Mouse (Mus musculus): ENCODE results near the gene Trpc2. TPM values are rescaled to one million over a fixed set of nuclear protein-coding genes. Genes with fewer than 3 reads are reported as not detected.
"Not testable (repeated sequence)": the region's sequence is repeated elsewhere in the genome, so short reads cannot be mapped to it uniquely, and the experiment has no call there.

Trpc2 gene
- total RNA-seq (2021) = under 1 TPM in 1 of 2 experiments, not detected in 1; 0.91 TPM
- long read RNA-seq, experiment 1, partial matches to known transcripts = 1 of 1 reads
- long read RNA-seq, experiment 1, other reads (novel, unspliced or antisense) = 0 of 1 reads
- long read RNA-seq, experiment 2, partial matches to known transcripts = 1 of 1 reads
- long read RNA-seq, experiment 2, other reads (novel, unspliced or antisense) = 0 of 1 reads

DNA sequence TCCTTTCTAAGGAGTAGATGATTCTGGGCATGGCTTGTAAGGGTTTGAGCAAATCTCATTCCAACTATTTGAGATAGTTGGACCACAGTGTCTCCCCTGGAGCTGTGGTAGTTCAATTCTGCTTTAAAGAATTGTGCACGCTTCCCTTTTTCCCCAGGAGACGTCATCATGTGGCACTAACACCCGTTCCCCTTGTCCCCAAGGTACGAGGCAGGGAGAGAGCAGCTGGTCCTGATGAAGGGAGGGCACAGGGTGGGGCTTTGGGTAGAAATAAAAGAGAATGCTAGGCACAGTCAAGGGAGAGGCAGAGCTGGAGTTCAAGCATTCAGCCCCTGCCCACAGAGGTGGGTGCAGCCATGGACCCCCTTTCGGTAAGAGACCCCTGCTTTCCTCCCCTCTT lies at the start of gene Trpc2:
Gene Trpc2 (plus strand): TSS at position 301 of the 400 bp plus-strand sequence.
- Histone ChIP-seq H3K27ac (no peak within 1 kb of the TSS), H3K4me3 (no peak within 1 kb of the TSS)
- intact Hi-C loops (cut with DNase I) = no loop called here
- no peak for TF ChIP-seq CTCF (IDR thresholded peaks at IDR 0.05)
- no peak for DNase-seq (ENCODE audit: extremely low spot score in 1 of 2, low spot score in 2 of 2)

DNA sequence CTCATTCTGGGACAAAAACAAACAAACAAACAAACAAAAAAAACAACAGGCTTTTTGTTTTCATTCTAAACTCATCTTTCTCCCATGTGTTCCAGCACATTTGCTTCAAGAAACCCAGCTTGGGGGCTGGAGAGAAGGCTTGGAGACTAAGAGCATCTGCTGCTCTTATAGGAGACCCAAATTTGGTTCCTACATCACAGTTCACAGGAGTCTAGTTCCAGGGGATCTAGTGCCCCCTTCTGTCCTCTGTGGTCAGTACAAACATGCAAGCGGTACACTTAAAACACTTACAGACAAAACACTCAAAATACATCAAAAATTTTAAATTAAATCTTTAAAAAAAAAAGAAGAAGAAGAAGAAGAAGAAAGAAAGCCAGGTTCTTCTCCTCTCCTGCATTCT lies 48.0 kb upstream of the Trpc2 start:
- H3K27ac ChIP-seq = no peak overlapping the region
- no peak for DNase-seq (ENCODE audit: extremely low spot score in 1 of 2, low spot score in 2 of 2)
- no peak overlapping the region for H3K4me3 ChIP-seq
- peak; percentile 36 for TF ChIP-seq CTCF (IDR thresholded peaks at IDR 0.05)
- intact Hi-C loops (cut with DNase I) = no loop called here

DNA sequence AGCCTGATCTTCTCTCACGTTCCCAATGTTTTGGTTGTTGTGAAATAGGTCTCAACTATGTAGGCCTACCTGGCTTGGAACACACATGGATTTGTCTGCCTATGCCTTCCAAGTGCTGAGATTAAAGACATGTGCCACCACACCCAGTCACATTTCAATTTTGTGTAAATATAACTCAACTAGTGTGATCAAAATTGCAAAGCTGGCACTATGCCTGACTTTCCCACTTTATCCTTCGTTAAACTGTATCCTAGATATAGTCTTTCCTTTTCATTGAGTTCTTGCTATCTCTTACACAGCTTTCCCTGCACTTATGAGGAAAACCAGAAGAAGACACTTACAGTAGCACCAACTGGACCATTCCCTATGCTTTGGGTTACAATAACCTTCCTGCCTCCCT lies 47.4 kb upstream of the Trpc2 start:
- TF ChIP-seq CTCF (IDR thresholded peaks at IDR 0.05) = no peak
- Histone ChIP-seq H3K27ac (no peak overlapping the region), H3K4me3 (no peak overlapping the region)
- DNase-seq (ENCODE audit: extremely low spot score in 1 of 2, low spot score in 2 of 2) = no peak
- intact Hi-C loops (cut with DNase I) = no loop called here

DNA sequence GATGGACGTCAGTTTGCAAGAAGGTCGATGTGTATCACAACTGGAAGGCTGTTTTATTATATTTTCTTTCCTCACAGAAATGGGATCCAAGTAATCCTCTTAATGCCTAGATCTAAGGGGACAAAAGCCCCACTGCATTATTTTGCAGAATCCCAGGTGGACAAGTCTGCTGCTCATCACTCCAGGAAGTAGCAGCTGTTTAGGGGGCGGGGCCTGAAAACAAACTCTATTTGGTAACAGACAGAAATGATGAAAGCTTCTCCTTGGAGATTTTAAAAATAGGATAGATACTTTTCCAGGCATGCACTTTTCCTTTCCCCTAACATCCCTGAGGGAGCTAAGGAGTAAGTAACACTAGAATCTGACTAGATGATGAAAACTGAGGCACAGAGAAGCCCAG lies 45.6 kb upstream of the Trpc2 start:
- peak overlapping the region; percentile 12 for H3K27ac ChIP-seq
- no peak for TF ChIP-seq CTCF (IDR thresholded peaks at IDR 0.05)
- intact Hi-C loops (cut with DNase I) = no loop called here
- DNase-seq (ENCODE audit: extremely low spot score in 1 of 2, low spot score in 2 of 2) = no peak
- H3K4me3 ChIP-seq = no peak overlapping the region

- Histone ChIP-seq H3K27ac (no peak overlapping the region), H3K4me3 (no peak overlapping the region)
- no peak for TF ChIP-seq CTCF (IDR thresholded peaks at IDR 0.05)
- intact Hi-C loops (cut with DNase I) = no loop called here
- no peak for DNase-seq (ENCODE audit: extremely low spot score in 1 of 2, low spot score in 2 of 2)
These were observed 40.6 kb upstream of the Trpc2 start for GRCm38 (mm10) chr7:102042314-102042713.

GRCm38 (mm10) chr7:102048524-102048923 lies 34.4 kb upstream of the Trpc2 start:
- H3K27ac ChIP-seq; DNase-seq (ENCODE audit: extremely low spot score in 1 of 2, low spot score in 2 of 2); H3K4me3 ChIP-seq; intact Hi-C loops (cut with DNase I): not testable (repeated sequence)
- peak; percentile 44 for TF ChIP-seq CTCF (IDR thresholded peaks at IDR 0.05)

- H3K4me3 ChIP-seq = no peak overlapping the region
- no peak overlapping the region for H3K27ac ChIP-seq
- intact Hi-C loops (cut with DNase I) = no loop called here
- DNase-seq (ENCODE audit: extremely low spot score in 1 of 2, low spot score in 2 of 2) = no peak
- no peak for TF ChIP-seq CTCF (IDR thresholded peaks at IDR 0.05)
These were observed 21.6 kb upstream of the Trpc2 start for GRCm38 (mm10) chr7:102061353-102061752.

DNA sequence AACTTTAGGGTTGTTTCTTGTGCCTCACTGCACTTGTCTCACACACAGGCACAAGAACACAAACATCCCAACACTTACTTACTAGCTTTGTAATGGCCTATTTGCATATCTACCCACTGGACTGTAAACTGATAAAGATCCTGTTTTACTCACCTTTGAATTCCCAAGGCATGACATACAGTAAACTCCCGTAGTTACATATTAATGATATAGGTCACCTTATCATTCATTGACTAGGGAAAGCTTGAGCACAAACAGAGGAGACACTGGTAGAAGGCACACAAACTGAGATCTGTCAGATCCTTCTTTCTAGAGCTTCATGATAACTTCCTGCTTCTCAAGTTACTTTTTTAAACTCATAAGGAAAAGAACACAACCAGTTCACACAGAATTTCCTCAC lies 20.7 kb upstream of the Trpc2 start:
- no peak for DNase-seq (ENCODE audit: extremely low spot score in 1 of 2, low spot score in 2 of 2)
- intact Hi-C loops (cut with DNase I) = no loop called here
- TF ChIP-seq CTCF (IDR thresholded peaks at IDR 0.05) = no peak

DNA sequence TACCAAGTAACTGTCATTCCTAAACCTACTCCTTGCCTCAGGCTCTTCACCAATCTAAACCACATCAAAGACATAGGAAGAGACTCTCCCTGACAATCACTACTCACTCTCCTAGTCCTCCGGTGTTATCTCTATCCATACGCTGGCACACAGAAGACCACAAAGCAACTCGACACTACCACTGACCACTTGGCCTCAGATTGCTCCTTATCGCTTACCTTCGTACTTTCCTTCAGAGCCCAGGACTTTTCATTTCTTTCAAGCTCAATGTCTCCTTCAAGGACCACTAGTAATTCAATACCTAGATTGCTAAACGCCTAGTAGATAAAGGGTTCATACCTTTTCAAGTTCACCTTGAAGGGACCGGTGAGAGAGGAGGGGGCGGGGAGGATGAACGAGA lies 19.0 kb upstream of the Trpc2 start:
- peak overlapping the region; percentile 93 for H3K4me3 ChIP-seq
- intact Hi-C loops (cut with DNase I) = no loop called here
- TF ChIP-seq CTCF (IDR thresholded peaks at IDR 0.05) = no peak
- DNase-seq (ENCODE audit: extremely low spot score in 1 of 2, low spot score in 2 of 2) = no peak
- no peak overlapping the region for H3K27ac ChIP-seq

More for the DNA sequence above, 20.7 kb upstream of the Trpc2 start:
- H3K27ac ChIP-seq = no peak overlapping the region
- no peak overlapping the region for H3K4me3 ChIP-seq

- TF ChIP-seq CTCF (IDR thresholded peaks at IDR 0.05) = no peak
These were observed 18.3 kb upstream of the Trpc2 start for GRCm38 (mm10) chr7:102064655-102065045.

GRCm38 (mm10) chr7:102065046-102065891 lies 17.6 kb upstream of the Trpc2 start, which contains the start of the genes Rnf121, Xndc1 and Xntrpc:
Rnf121 (minus strand) TSS chr7:102065469.
Xndc1 (plus strand) TSS chr7:102065511.
Xntrpc (plus strand) TSS chr7:102065713.
- intact Hi-C loops (cut with DNase I) = loop anchor here (1.0 kb wide), 1 partner anchor 132 kb away; the partner anchor contains the start of gene Lrrc51
- Histone ChIP-seq H3K27ac (peak within 1 kb of the TSS; percentile 78), H3K4me3 (peak within 1 kb of the TSS; percentile 93)
- peak; percentile 91 to 92 for DNase-seq (ENCODE audit: extremely low spot score in 1 of 2, low spot score in 2 of 2)
- TF ChIP-seq CTCF (IDR thresholded peaks at IDR 0.05) = no peak

More at GRCm38 (mm10) chr7:102064655-102065045, 18.3 kb upstream of the Trpc2 start:
- intact Hi-C loops (cut with DNase I) = loop anchor here (1.0 kb wide), 1 partner anchor 131 kb away; the partner anchor contains the start of gene Lrrc51
- peak overlapping the region; percentile 93 for H3K4me3 ChIP-seq
- no peak for DNase-seq (ENCODE audit: extremely low spot score in 1 of 2, low spot score in 2 of 2)
- peak overlapping the region; percentile 78 for H3K27ac ChIP-seq

GRCm38 (mm10) chr7:102066363-102066762 lies 16.6 kb upstream of the Trpc2 start:
- no peak overlapping the region for H3K27ac ChIP-seq
- DNase-seq (ENCODE audit: extremely low spot score in 1 of 2, low spot score in 2 of 2) = no peak
- intact Hi-C loops (cut with DNase I) = no loop called here
- H3K4me3 ChIP-seq = peak overlapping the region; percentile 93
- TF ChIP-seq CTCF (IDR thresholded peaks at IDR 0.05) = no peak
